Mouse (Mus musculus): ENCODE data around the gene Ece1.
"Not testable (repeated sequence)": the region's sequence is repeated elsewhere in the genome, so short reads cannot be mapped to it uniquely, and the experiment has no call there.

The Ece1 gene

GRCm38 (mm10) chr4:137862019-137862418 lies at the start of gene Ece1:
Gene Ece1, plus strand, starts transcription at chr4:137862237.
- peak; percentile 88 for DNase-seq (ENCODE audit: extremely low read depth, low read depth)

DNA sequence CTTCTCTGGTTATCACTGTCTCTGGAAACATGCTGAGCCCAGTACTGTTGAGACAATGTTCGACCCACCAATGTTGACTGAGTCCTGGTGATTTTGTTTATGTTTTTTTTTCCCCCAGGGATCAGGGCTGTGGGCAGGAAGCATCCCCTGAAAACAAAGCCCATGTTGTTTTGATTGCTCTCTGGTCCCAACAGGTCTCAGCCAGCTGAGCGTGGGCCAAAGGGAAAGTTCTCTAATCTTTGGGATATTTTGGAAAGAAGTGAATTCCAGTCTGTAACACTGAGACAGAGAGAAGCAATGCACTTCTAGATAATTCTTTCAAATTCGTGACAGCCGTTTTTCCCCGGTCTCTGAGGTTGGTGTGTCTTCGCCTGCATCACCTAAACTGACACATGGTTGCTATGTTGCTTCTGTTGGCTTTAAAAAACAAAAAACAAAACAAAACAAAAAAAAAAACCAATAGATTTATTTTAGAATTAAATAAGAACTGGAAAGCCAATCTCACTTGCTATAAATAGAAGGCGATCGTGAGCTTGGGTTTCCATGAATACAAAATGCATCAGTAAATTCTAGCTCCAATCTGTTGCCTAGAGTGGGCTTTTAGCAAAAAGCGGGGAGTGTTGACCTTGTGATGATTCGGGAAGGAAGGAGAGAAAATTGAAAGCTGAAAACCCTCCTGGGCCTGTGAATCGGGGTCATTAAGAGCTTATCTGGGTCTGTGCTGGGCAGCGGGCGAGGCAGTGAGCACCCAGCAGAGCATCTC lies 48.9 kb upstream of the Ece1 start:
- no peak for DNase-seq (ENCODE audit: extremely low read depth, low read depth)

- no peak for DNase-seq (ENCODE audit: extremely low read depth, low read depth)
These were observed 47.9 kb upstream of the Ece1 start for GRCm38 (mm10) chr4:137814140-137814539.

GRCm38 (mm10) chr4:137815473-137815872 lies 46.6 kb upstream of the Ece1 start:
- peak; percentile 58 for DNase-seq (ENCODE audit: extremely low read depth, low read depth)

GRCm38 (mm10) chr4:137816216-137816615 lies 45.8 kb upstream of the Ece1 start:
- DNase-seq (ENCODE audit: extremely low read depth, low read depth), result no peak

DNA sequence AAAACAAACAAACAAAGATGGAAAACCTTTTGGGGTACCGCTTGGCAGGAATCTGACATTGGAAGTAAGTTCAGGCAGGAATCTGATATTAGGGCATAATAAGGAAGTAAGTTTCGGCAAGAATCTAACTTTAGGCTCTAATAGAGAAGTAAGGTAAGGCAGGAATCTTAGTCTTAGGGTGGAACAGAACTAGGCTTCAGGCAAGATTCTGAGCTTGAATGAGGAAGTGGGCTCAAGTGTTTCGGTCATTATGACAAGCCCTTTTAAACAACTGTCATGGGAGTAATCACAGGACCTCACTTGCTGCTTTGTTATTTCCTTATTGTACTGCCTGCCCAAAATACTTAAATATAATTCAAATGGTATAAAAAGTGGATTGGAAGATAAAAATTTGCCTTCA lies 43.7 kb upstream of the Ece1 start:
- peak; percentile 86 for DNase-seq (ENCODE audit: extremely low read depth, low read depth)

GRCm38 (mm10) chr4:137819487-137819886 lies 42.5 kb upstream of the Ece1 start:
- DNase-seq (ENCODE audit: extremely low read depth, low read depth), result no peak

DNA sequence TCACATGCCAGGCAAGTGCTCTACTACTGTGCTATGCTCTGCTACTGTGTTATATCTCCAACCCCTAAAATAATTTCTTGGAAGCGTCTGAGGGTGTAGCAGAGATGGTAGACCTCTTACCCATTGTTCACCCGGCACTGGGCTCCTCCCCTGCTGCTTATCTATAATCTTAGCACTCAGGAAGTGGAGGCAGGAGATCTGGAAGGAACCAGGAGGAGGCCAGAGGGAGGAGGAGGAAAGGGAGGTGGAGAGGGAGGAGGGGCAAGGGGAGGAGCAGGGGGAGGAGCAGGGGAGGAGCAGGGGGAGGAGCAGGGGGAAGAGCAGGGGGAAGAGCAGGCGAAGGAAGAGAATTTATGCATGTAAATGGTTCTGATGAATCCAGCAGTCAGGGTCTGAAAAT lies 41.3 kb upstream of the Ece1 start:
- peak; percentile 46 for DNase-seq (ENCODE audit: extremely low read depth, low read depth)

- DNase-seq (ENCODE audit: extremely low read depth, low read depth), result no peak
These were observed 39.5 kb upstream of the Ece1 start for GRCm38 (mm10) chr4:137822537-137822936.

DNA sequence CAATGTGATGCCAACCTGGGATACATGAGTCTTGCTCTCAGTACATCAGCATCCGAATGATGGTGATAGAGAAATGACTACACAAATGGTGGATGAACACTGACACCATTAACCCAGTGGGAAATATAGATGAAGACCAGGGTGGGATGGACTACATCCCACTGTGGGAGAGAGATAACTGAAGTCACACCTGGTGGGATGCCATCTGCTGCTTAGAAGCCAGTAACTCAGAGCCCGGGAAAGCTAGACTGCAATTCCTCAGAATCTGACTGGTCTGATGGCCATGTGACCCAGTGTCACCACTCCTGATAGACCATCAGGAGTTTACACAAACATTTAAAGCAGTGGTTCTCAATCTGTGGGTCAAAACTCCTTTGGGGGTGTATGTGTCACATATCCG lies 38.5 kb upstream of the Ece1 start:
- no peak for DNase-seq (ENCODE audit: extremely low read depth, low read depth)

DNA sequence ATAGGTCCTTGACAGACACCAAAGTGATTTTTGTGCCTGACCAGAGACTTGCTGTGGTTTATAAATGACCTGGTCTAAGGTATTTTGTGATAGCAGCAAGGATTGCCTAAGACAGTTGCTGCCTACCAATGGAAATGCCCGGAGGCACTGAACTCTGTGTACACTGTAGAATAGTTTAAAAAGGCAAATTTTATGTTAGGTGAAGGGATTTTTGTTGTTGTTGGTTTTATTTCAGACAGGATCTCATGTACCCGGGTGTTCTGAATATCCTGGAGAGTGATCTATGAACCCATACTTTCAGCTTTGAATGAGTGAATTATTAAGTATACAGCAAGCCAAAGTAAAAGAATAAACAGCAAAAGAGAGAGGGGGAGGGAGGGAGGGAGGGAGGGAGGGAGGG lies 37.2 kb upstream of the Ece1 start:
- no peak for DNase-seq (ENCODE audit: extremely low read depth, low read depth)

GRCm38 (mm10) chr4:137830380-137830779 lies 31.7 kb upstream of the Ece1 start:
- no peak for DNase-seq (ENCODE audit: extremely low read depth, low read depth)

GRCm38 (mm10) chr4:137831598-137831997 lies 30.4 kb upstream of the Ece1 start:
- no peak for DNase-seq (ENCODE audit: extremely low read depth, low read depth)

DNA sequence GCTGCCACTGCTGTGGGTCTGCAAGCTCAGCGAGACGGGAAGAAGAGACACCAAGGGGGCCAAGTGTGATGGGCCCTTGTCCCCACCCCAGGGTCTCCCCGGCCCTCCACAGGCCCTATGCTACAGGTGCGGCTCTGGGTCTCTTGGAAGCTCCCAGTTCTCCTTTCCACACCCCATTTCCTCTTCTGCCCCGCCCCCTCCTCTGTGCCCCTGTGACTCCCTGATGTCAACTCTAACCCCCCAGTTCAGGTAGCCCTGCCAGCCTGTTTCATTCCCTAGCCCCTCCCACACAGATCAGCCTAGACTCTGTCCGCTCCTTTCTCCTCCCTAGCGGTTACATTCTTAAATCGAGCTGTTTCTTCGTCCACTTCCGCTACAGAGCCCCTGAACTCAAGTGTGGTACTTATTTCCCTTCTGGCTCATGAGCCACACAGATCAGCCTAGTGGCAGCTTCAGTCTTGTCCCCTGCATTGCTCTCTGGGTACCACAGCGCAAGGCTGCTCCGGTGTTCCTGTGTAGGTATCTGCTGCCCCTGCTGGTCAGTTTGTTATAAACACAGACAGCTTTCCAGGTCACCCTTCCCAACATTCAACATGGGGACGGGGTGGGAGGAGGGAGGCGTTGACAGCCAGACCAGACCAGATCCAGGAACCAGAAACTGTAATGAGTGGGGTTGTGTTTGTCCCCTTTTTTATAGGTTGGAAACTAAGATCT lies 26.3 kb upstream of the Ece1 start:
- DNase-seq (ENCODE audit: extremely low read depth, low read depth), result peak; percentile 41

DNA sequence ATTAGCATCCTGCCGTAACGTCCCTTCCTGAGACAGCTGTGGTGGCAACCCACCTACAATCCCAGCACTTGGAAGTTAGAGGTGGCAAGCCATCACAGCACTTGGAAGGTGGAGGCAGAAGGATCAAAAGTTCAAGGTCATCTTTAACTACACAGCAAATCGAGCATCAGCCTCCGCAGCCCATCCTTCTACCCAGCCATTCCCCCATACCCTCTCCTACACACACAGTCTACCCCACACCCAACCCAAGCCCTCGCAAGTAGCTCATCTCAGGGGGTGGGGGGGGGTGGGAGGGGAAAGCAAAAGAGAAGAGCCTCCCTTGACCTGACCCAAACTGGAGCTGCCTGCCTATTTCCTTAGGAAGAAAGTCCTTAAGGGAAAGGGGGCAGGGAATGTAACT lies 25.3 kb upstream of the Ece1 start:
- no peak for DNase-seq (ENCODE audit: extremely low read depth, low read depth)

- no peak for DNase-seq (ENCODE audit: extremely low read depth, low read depth)
These were observed 24.2 kb upstream of the Ece1 start for GRCm38 (mm10) chr4:137837792-137838191.

DNA sequence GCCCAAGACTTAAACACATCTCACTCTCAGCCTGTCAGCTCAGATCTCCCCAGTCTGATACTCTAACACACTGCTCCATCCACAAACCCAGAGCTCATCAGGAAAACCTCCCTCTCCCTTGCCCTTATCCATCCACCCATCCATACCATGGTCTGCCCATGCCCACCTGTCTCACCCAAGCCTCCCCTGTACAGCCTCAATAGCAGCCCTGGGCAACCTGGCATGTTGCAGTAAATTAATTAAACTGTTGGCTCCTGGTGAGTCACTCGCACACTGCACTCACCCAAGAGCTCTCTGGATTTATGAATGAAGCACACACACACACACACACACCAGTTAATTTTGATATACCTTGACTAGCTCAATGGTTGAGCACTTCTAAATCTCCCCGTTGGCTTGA lies 23.2 kb upstream of the Ece1 start:
- no peak for DNase-seq (ENCODE audit: extremely low read depth, low read depth)

DNA sequence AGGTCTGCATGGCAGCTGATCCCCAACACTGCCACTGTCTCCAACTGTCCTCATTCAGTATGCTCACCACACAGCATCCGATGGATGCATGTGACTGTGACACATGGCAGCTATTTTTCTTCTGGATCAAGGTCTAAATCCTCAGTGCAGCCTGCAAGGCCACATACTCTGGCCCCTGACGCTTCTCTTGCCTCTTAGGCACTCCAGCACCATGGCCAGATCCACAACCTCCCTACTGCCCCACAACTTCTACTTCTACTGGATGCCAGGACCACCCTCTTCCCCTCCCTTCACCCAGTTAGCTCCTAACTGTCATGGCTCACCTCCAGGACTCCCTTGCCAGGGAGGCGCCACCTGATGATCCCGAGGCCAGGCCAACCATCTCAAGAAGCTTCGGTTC lies 22.6 kb upstream of the Ece1 start:
- DNase-seq (ENCODE audit: extremely low read depth, low read depth), result no peak

DNA sequence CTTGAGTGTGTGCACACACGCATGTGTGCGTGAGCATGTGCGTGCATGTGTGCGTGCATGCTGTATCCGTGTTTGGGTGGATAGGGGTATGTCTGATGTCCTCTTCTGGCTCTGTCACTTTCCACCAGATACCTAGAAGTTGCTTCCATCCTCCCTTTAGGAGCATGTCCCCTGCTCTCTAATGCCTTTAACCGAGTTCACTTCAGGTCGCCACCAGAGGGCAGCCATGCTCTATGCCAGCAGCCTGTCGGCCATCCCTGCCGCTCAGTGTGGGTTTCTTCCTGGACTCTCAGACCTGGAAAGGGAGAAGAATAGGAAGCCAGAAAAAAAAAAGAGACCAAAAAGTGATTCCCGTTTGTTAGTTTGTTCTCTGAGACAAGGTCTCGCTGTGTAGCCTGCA lies 17.4 kb upstream of the Ece1 start:
- no peak for DNase-seq (ENCODE audit: extremely low read depth, low read depth)

- not testable (repeated sequence) for DNase-seq (ENCODE audit: extremely low read depth, low read depth)
These were observed 14.4 kb upstream of the Ece1 start for GRCm38 (mm10) chr4:137847651-137848050.

GRCm38 (mm10) chr4:137850161-137850560 lies 11.9 kb upstream of the Ece1 start:
- DNase-seq (ENCODE audit: extremely low read depth, low read depth), result no peak

DNA sequence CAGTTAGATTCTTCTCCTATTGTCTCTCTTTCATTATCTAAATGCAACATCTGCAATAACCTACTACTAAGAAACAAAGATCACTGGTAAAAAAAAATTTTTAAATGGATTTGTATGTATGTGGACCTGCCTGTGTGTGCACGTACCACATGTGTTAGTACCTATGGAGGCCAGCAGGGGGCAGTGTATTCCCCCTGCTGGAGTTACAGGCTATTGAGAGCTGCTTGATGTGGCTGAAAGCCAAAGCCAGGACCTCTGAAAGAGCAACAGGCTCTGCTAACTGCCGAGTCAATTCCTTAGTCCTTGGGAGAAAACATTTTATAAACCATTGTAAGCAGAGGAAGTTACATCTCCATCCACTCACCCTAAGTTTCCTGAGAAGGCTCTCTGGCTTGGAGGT lies 10.6 kb upstream of the Ece1 start:
- peak; percentile 55 for DNase-seq (ENCODE audit: extremely low read depth, low read depth)

- DNase-seq (ENCODE audit: extremely low read depth, low read depth), result no peak
These were observed 8.2 kb upstream of the Ece1 start for GRCm38 (mm10) chr4:137853822-137854221.
